Mouse (Mus musculus): ENCODE measurements around the gene Pou3f1. TPM values are rescaled to one million over a fixed set of nuclear protein-coding genes. Genes with fewer than 3 reads are reported as not detected.
A peak's percentile ranks its signal among the peaks of the same experiment; 100 is the strongest.
"Not testable (repeated sequence)": the region's sequence is repeated elsewhere in the genome, so short reads cannot be mapped to it uniquely, and the experiment has no call there.

The Pou3f1 gene
- polyA plus RNA-seq, 1 experiment from 2014 or later = 1.2 TPM

- DNase-seq (ENCODE audit: low spot score); H3K4me3 ChIP-seq (ENCODE audit: low read depth, low read length); H3K9ac ChIP-seq (ENCODE audit: low read depth, low read length); ATAC-seq (ENCODE audit: low read depth); H3K9me3 ChIP-seq (ENCODE audit: control insufficient read depth, low read length); H3K4me2 ChIP-seq (ENCODE audit: low read depth, low read length); H3K27me3 ChIP-seq (replicated peaks; ENCODE audit: control insufficient read depth, insufficient read depth, low read length): not testable (repeated sequence)
- Histone ChIP-seq H3K27ac (replicated peaks; ENCODE audit: low read depth, low read length) (peak overlapping the region; percentile 96), H3K4me1 (ENCODE audit: control insufficient read depth, insufficient read depth, low read length) (peaks cover 47% of the 10 kb centered on the region), H3K36me3 (ENCODE audit: control insufficient read depth, insufficient read depth, low read length) (peaks cover 28% of the 10 kb centered on the region)
- WGBS = 78% methylated on average over 23 of the region's 25 CpGs
Measured at GRCm38 (mm10) chr4:124707381-124708199, 51.0 kb downstream of the Pou3f1 start.

GRCm38 (mm10) chr4:124708200-124708517 lies 51.6 kb downstream of the Pou3f1 start:
- Histone ChIP-seq H3K4me2 (ENCODE audit: low read depth, low read length) (peak overlapping the region; percentile 59), H3K36me3 (ENCODE audit: control insufficient read depth, insufficient read depth, low read length) (peaks cover 28% of the 10 kb centered on the region), H3K4me1 (ENCODE audit: control insufficient read depth, insufficient read depth, low read length) (peaks cover 45% of the 10 kb centered on the region), H3K27ac (replicated peaks; ENCODE audit: low read depth, low read length) (peak overlapping the region; percentile 96)
- H3K9ac ChIP-seq (ENCODE audit: low read depth, low read length); H3K4me3 ChIP-seq (ENCODE audit: low read depth, low read length); H3K9me3 ChIP-seq (ENCODE audit: control insufficient read depth, low read length); DNase-seq (ENCODE audit: low spot score); ATAC-seq (ENCODE audit: low read depth); H3K27me3 ChIP-seq (replicated peaks; ENCODE audit: control insufficient read depth, insufficient read depth, low read length): not testable (repeated sequence)
- 21% methylated on average over 1 of the region's 1 CpGs for WGBS

GRCm38 (mm10) chr4:124708518-124709477 lies 52.2 kb downstream of the Pou3f1 start:
- ATAC-seq (ENCODE audit: low read depth) = peak; percentile 91
- H3K9me3 ChIP-seq (ENCODE audit: control insufficient read depth, low read length) = no peaks in the 10 kb centered on the region
- H3K4me1 ChIP-seq (ENCODE audit: control insufficient read depth, insufficient read depth, low read length) = peaks cover 39% of the 10 kb centered on the region
- WGBS = 2% methylated on average over 34 of the region's 41 CpGs
- H3K27ac ChIP-seq (replicated peaks; ENCODE audit: low read depth, low read length) = peak overlapping the region; percentile 96
- peak overlapping the region; percentile 32 for H3K4me3 ChIP-seq (ENCODE audit: low read depth, low read length)
- H3K4me2 ChIP-seq (ENCODE audit: low read depth, low read length) = peak overlapping the region; percentile 59
- H3K9ac ChIP-seq (ENCODE audit: low read depth, low read length) = peak overlapping the region; percentile 52
- no peaks in the 10 kb centered on the region for H3K27me3 ChIP-seq (replicated peaks; ENCODE audit: control insufficient read depth, insufficient read depth, low read length)
- DNase-seq (ENCODE audit: low spot score) = peak; percentile 98
- peaks cover 28% of the 10 kb centered on the region for H3K36me3 ChIP-seq (ENCODE audit: control insufficient read depth, insufficient read depth, low read length)

- no peaks in the 10 kb centered on the region for H3K27me3 ChIP-seq (replicated peaks; ENCODE audit: control insufficient read depth, insufficient read depth, low read length)
- H3K9ac ChIP-seq (ENCODE audit: low read depth, low read length) = peak overlapping the region; percentile 49; the same call in 1 of the 2 replicates
- 3% methylated on average over 18 of the region's 18 CpGs for WGBS
- peak overlapping the region; percentile 96 for H3K27ac ChIP-seq (replicated peaks; ENCODE audit: low read depth, low read length)
- no peaks in the 10 kb centered on the region for H3K9me3 ChIP-seq (ENCODE audit: control insufficient read depth, low read length)
- H3K4me2 ChIP-seq (ENCODE audit: low read depth, low read length) = peak overlapping the region; percentile 59
- H3K36me3 ChIP-seq (ENCODE audit: control insufficient read depth, insufficient read depth, low read length) = peaks cover 28% of the 10 kb centered on the region
- ATAC-seq (ENCODE audit: low read depth) = no peak
- DNase-seq (ENCODE audit: low spot score) = peak; percentile 69
- peaks cover 29% of the 10 kb centered on the region for H3K4me1 ChIP-seq (ENCODE audit: control insufficient read depth, insufficient read depth, low read length)
- peak overlapping the region; percentile 32 for H3K4me3 ChIP-seq (ENCODE audit: low read depth, low read length)
Measured at GRCm38 (mm10) chr4:124709961-124710446, 53.4 kb downstream of the Pou3f1 start.

Other genes starting within 250 kb of the Pou3f1 start
- gene 3100002H09Rik, start 46.0 kb upstream of the Pou3f1 start, polyA plus RNA-seq (2014; fragmentation: Nextera tagmentation; extraction: Ambion mirVana) = 0.47 TPM in 1 of 2 replicates, not detected in the other
- 58.6 and 62.7 TPM in 2 replicates for gene Utp11, start 36.8 kb downstream of the Pou3f1 start, polyA plus RNA-seq (2014; fragmentation: Nextera tagmentation; extraction: Ambion mirVana)
- gene Fhl3, start 43.9 kb downstream of the Pou3f1 start, polyA plus RNA-seq (2014; fragmentation: Nextera tagmentation; extraction: Ambion mirVana) = 15.7 and 18.2 TPM in 2 replicates
- 110 and 118 TPM in 2 replicates for gene Sf3a3, start 58.0 kb downstream of the Pou3f1 start, polyA plus RNA-seq (2014; fragmentation: Nextera tagmentation; extraction: Ambion mirVana)
- 23.7 and 29.5 TPM in 2 replicates for gene Inpp5b, start 85.0 kb downstream of the Pou3f1 start, polyA plus RNA-seq (2014; fragmentation: Nextera tagmentation; extraction: Ambion mirVana)
- 9.9 and 11.5 TPM in 2 replicates for gene Mtf1, start 145.3 kb downstream of the Pou3f1 start, polyA plus RNA-seq (2014; fragmentation: Nextera tagmentation; extraction: Ambion mirVana)
- 40.6 and 42.6 TPM in 2 replicates for gene Yrdc, start 193.9 kb downstream of the Pou3f1 start, polyA plus RNA-seq (2014; fragmentation: Nextera tagmentation; extraction: Ambion mirVana)
- gene 1110065P20Rik, start 194.4 kb downstream of the Pou3f1 start, polyA plus RNA-seq (2014; fragmentation: Nextera tagmentation; extraction: Ambion mirVana) = 64.2 and 64.4 TPM in 2 replicates
- gene Maneal, start 205.4 kb downstream of the Pou3f1 start, polyA plus RNA-seq (2014; fragmentation: Nextera tagmentation; extraction: Ambion mirVana) = 1.4 and 2.0 TPM in 2 replicates
- gene Epha10, start 224.1 kb downstream of the Pou3f1 start, polyA plus RNA-seq (2014; fragmentation: Nextera tagmentation; extraction: Ambion mirVana) = 0.29 and 0.58 TPM in 2 replicates